Mouse (Mus musculus) cerebellum, postnatal 10 days (tissue): ENCODE results near the gene Kremen2.
A peak's percentile ranks its signal among the peaks of the same experiment; 100 is the strongest.

Source experiments
- DNase-seq, 2 experiments: peaks; one replicate each; pipeline ENCODE4 v3.0.0; 2021; ENCODE audit warnings: mixed read lengths in 2 of 2

Gene Kremen2

GRCm38 (mm10) chr17:23745301-23746251 is at the start of gene Kremen2:
Gene Kremen2 (minus strand): TSS chr17:23745833.
- peak in 1 of 2 experiments; percentile 43 for DNase-seq

GRCm38 (mm10) chr17:23795323-23795722 is 49.7 kb upstream of the Kremen2 start:
- DNase-seq, result no peak

GRCm38 (mm10) chr17:23791079-23791357 is 45.4 kb upstream of the Kremen2 start:
- peak in 1 of 2 experiments; percentile 22 for DNase-seq

DNA sequence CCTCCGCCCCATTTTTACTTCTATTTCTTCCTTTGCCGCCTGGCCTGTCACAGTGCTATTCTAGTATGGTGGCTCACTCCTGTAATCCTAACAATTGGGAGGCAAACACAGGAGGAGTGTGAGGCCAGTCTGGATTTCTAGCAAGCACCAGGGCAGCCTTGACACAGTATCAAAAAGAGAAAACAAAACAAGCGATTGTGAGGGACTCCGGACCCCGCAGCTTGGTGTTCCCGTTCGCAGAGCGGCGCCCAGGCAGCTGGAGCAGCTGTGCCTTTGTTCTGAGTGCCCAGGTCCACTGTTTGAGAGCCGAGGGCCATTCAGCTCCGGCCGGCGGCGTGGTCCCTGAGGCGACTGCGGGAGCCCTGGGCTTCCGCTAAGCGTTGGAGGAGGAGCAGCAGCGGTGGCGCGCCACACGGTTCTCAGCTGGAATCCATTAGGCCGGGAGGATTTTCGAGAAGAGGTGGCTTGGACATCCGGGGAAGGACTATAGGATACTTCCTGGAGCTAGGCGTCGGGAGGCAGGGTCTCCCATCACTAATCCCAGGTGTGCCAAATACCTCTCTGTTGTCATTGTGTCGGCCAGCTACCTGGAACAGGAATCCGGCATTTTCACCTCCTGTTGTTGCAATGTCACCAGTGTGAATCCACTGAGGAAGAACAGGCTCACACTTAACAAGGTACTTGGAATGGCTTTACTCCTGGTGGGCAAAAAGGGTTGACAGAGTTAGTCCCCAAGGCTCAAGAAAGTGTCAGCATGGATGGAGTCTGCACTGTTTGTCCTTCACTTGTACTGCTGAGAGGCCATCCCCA is 44.8 kb upstream of the Kremen2 start, which contains the start of gene Srrm2:
Srrm2 (plus strand) TSS at position 264 of the 810 bp plus-strand sequence.
- peak; percentile 68 to 71 for DNase-seq

DNA sequence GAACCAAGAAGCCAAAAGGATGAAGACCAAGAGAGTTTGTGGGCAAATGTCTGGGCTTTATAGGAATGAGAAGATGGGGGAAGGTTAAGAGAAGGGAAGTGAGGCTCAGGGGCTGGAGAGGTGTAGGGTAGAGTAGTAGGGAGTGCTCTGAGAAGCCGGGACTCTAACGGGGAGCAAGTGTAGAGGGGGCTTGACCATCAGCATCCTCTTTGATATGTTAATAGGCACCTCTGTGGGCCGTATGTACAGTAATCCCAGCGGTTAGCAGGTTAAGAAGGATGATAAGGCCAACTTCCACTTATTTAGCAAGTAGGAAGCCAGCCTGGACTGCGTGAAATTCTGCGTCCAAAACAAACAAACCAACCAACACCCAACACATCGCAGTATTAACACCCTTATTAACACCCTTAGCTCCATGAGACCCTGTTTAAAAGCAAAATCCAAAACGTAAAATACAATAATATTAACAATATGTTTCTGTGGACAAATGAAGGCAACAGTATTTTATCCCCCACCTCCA is 44.2 kb upstream of the Kremen2 start:
- DNase-seq, result no peak

DNA sequence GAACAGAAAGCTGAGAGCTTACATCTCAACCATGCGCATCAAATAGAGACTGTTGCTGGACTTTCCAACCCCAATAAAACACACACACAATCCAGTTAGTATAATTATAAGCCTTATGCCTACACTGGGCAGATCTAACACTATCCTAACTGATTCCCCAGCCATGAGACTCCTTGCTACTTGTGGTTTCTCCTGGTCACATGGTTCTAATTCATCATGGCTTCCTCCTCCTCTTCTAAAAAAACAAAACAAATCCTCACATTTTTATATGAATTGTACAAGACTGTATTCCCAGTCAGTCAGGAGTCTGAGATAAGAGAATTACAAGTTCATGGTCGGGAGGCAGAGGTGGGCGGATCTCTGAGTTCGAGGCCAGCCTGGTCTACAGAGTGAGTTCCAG is 43.3 kb upstream of the Kremen2 start:
- no peak for DNase-seq

DNA sequence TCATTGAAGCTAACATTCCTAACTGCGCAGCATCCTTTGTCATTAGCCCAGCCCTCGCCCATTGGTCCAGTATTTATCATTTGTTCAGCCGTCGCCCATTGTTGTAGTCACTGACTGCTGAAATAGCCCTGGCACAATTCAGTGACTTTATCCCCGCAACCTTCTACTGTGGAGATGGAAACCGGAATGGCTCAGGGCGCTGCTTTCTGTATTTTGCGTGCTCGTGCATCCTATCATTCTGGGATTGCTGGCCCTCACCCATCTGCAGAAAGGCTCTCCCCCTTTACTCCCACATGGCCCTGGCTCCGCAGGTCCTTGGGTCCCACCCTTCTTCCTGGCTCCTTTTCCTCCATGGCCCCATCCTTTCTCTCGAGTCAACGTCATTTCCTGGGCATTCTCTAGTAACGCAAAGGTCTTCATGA is 40.9 kb upstream of the Kremen2 start:
- DNase-seq, result peak; percentile 59 to 71

GRCm38 (mm10) chr17:23785561-23786471 is 40.2 kb upstream of the Kremen2 start, which contains the start of gene Flywch2:
Gene Flywch2 (minus strand): TSS chr17:23786081.
- DNase-seq, result peak; percentile 96 to 97

GRCm38 (mm10) chr17:23783352-23783751 is 37.7 kb upstream of the Kremen2 start:
- no peak for DNase-seq

DNA sequence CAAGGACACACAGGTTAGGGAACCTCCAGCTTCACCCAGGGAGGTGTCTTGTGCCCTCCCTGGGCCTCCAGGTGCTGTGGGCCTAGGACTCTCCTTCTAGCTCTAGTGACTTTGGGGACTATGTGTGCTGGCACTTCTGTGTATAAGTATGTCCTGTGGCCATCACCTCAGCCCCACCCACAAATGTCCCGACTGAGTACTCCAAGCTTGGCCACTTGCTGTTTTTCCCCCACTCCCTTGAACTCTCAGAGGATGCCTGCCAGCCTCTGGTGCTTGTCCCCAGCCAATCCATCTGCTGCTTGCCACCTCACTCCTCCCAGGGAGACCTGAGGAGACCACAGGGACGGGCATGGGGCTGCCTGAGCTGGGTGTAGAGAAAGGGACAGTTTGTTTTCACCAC is 32.8 kb upstream of the Kremen2 start:
- DNase-seq, result no peak

DNA sequence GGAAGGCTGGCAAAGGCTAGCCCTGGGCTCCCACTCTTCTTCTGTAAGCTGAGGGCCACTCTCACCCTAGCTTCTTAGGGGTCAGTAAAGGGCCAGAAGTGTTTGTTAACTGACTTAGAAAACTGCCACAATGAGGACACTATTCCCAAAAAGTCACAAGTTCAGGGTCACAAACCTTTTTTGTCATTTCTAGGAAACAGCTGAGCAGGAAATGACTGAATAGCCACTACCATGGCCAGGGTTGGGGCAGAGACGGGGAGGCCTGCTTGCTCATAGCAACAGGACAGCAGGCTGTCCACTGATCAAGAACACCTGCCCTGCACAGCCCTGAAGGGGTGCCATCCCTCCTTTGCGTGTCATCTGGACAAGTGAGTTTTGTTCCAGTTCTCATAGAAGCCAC is 31.5 kb upstream of the Kremen2 start:
- no peak for DNase-seq

DNA sequence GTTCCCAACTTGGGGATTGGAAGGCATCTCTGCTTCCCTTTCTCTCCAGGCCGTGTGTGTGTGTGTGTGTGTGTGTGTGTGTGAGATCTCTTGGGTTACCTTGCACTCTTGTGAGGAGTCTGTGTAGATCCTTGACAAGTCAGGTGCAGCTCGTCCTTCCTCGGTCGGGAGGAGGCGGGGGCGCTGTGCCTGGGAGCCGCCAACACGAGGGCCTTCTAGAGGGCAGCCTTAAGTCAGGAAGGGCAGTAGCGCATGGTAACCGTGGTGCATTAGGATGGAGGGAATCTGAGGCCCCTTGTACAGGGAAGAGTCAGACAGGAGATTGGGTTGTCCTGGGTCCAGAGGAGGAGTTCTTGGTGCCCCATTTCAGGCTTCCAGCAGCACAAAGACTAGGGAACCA is 30.6 kb upstream of the Kremen2 start:
- no peak for DNase-seq

- peak; percentile 87 to 88 for DNase-seq
Measured at GRCm38 (mm10) chr17:23774090-23774489, 28.5 kb upstream of the Kremen2 start.

DNA sequence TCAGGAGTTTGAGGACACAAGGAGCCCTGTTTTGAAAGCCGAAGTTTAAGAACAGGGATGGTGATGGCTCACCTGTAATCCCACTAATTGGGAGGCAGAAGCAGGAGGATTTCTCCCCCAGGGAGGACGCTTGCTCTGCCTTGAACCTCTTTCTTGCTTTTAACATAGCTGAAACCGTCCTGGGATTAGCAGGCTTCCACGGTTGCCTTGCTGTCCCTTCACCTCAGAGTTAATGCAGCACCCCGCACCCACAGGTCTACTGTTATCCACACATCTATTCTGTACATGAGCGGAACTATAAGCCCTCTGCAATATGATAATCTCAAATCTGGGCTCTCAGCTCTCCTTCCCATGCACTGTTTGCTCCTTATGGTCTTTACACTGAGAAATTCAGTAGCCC is 28.0 kb upstream of the Kremen2 start:
- no peak for DNase-seq

DNA sequence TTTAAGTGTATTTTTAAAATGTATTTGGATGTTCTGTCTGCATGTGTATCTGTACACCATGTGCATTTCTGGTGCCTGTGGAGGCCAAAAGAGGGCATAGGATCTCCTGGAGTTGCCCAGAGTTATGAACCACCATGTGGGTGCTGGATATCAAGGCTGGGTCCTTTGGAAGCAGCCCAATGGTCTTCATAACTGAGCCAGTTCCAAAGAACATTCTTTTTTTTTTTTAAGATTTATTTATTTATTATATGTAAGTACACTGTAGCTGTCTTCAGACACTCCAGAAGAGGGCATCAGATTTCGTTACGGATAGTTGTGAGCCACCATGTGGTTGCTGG is 26.6 kb upstream of the Kremen2 start:
- DNase-seq, result peak in 1 of 2 experiments; percentile 35

DNA sequence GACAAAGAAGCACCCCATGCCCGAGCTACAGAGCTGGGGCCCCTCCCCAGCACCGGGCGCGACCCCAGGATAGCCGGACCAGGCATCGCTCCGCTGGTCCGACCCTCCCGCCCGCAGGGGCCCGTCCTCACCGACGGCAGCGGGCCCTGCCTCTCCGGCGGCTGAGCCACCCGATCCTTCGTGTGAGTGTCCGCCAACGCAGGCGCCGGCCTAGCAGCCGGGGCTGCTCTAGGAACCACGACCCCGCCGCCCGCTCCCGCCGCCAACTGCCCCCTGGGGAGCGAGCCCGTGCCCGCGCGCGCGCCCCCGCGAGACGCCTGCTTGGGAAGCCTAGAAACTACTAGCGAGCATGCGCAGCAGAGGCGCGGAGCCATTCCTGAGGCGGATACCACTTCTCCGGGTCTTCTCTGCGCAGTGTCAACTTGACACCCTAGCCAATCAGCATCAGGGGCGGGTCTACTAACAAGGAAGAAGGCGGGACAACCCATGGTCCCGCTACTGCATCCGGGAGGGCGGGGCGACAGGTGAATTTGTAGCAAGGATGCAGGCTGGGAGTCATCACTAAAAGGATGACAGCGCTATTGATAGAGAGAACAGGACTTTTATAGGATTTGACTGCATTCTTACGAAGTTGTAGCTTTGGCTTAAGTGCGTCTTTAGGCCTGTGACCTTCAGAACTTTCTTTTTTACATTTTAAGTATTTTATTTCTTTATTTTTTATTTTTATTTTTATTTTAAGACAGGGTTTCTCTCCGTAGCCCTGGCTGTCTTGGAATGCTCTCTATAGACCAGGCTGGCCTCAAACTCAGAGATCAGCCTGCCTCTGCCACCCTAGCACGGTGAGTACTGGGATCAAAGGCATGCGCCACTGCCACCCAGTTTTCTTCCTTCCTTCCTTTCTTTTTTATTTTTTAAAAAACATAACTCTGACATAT is 25.9 kb upstream of the Kremen2 start, which contains the start of gene Flywch1:
Flywch1 (minus strand) TSS at position 319 of the 935 bp plus-strand sequence.
- peak; percentile 100 for DNase-seq

DNA sequence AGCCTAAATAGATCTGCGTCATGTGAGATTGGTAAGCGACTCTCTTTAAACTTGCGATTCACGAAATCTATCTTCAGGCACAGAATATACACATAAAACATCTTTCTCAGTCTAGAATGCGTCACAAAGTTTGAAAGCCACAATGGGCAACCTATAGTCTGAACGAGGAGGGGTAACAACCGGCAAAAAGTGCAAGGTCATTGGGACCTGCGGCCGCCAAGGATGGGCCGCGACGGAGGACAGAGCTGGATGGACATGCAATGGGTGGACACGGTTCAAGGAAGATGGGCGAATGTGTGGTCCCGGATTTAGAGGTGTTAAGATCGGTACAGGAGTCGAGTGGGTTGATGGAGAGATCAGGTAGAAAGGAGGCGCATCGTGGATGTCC is 25.3 kb upstream of the Kremen2 start:
- DNase-seq, result no peak

- DNase-seq, result no peak
Measured at GRCm38 (mm10) chr17:23770493-23770892, 24.9 kb upstream of the Kremen2 start.

DNA sequence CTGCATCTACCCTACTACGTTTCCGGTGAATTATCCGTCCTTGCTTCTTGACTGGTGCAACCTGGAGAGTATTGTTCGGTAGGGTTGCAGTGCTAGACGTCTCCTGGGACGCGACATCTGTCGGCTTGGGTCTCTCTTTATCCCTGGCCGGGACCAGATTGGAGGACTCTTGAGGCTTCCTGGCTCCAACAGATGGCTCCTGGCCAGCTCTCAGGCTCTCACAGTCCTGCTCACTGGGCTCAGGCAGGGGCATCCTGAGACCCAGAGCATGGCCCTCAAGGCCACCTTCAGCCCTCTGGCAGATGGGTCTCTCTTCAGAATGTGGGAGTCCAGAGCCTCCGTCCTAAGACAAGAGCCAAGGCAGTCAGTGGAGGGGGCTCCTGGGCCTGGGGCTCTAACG is 17.3 kb upstream of the Kremen2 start:
- DNase-seq, result peak; percentile 75 to 80

GRCm38 (mm10) chr17:23761155-23761554 is 15.5 kb upstream of the Kremen2 start:
- no peak for DNase-seq

DNA sequence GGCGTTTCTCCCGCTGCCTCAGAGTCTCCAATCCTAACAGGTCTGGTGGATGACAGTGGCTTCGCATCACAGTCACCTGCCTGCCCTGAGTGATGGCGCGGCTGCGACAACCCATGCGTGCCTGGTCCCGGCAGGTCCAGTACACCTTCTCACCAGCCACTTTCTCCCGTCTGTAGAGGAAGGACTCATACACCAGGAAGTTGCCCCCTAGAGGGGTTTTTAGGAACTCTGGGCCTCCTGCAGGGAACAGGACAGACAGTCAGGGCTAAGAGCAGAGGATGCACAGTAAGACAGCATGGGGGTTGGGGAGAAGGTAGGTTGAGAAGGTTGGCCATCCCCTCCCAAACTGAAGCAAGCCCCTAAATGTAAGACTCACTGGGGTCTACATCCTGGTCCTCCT is 14.6 kb upstream of the Kremen2 start:
- DNase-seq, result no peak
